Mouse (Mus musculus): ENCODE data around the gene Erc2. TPM values are rescaled to one million over a fixed set of nuclear protein-coding genes. Genes with fewer than 3 reads are reported as not detected.

Gene Erc2
- polyA plus RNA-seq, 1 experiment from 2014 or later, result 5.7 TPM

GRCm38 (mm10) chr14:28376208-28376805 lies 754.1 kb downstream of the Erc2 start:
- no peak overlapping the region for H3K4me2 ChIP-seq (ENCODE audit: low read depth, severe bottlenecking)
- no peaks in the 10 kb centered on the region for H3K9me3 ChIP-seq (ENCODE audit: control insufficient read depth, low read length)
- H3K9ac ChIP-seq (ENCODE audit: low read length), result 0 out of 2 replicates have a peak overlapping the region, but pooled peaks have one; percentile 22
- WGBS, result 36% methylated on average over 9 of the region's 9 CpGs
- peaks cover 11% of the 10 kb centered on the region for H3K4me1 ChIP-seq (ENCODE audit: control insufficient read depth, insufficient read depth, low read length)
- H3K4me3 ChIP-seq (ENCODE audit: low read depth, low read length), result no peak overlapping the region
- H3K27ac ChIP-seq (replicated peaks; ENCODE audit: low read depth, low read length), result peak overlapping the region; percentile 43
- ATAC-seq (ENCODE audit: insufficient number of reproducible peaks, low FRiP score, low TSS enrichment, low read depth) (no peak), DNase-seq (ENCODE audit: low spot score) (peak; percentile 32)
- H3K27me3 ChIP-seq (ENCODE audit: control insufficient read depth, insufficient read depth, low read length), result no peaks in the 10 kb centered on the region
- H3K36me3 ChIP-seq (ENCODE audit: control insufficient read depth, insufficient read depth, low read length), result no peaks in the 10 kb centered on the region

GRCm38 (mm10) chr14:28377519-28377918 lies 755.3 kb downstream of the Erc2 start:
- Histone ChIP-seq H3K4me1 (ENCODE audit: control insufficient read depth, insufficient read depth, low read length) (peaks cover 7% of the 10 kb centered on the region), H3K27me3 (ENCODE audit: control insufficient read depth, insufficient read depth, low read length) (no peaks in the 10 kb centered on the region), H3K4me3 (ENCODE audit: low read depth, low read length) (no peak overlapping the region), H3K36me3 (ENCODE audit: control insufficient read depth, insufficient read depth, low read length) (no peaks in the 10 kb centered on the region), H3K9ac (ENCODE audit: low read length) (no peak overlapping the region), H3K9me3 (ENCODE audit: control insufficient read depth, low read length) (no peaks in the 10 kb centered on the region), H3K4me2 (ENCODE audit: low read depth, severe bottlenecking) (no peak overlapping the region), H3K27ac (replicated peaks; ENCODE audit: low read depth, low read length) (no peak overlapping the region)
- ATAC-seq (ENCODE audit: insufficient number of reproducible peaks, low FRiP score, low TSS enrichment, low read depth) (no peak), DNase-seq (ENCODE audit: low spot score) (no peak)
- 73% methylated on average over 3 of the region's 3 CpGs for WGBS

GRCm38 (mm10) chr14:28380129-28380528 lies 757.9 kb downstream of the Erc2 start:
- ATAC-seq (ENCODE audit: insufficient number of reproducible peaks, low FRiP score, low TSS enrichment, low read depth) (no peak), DNase-seq (ENCODE audit: low spot score) (no peak)
- H3K4me2 ChIP-seq (ENCODE audit: low read depth, severe bottlenecking), result no peak overlapping the region
- H3K4me1 ChIP-seq (ENCODE audit: control insufficient read depth, insufficient read depth, low read length), result peaks cover 7% of the 10 kb centered on the region
- no peak overlapping the region for H3K9ac ChIP-seq (ENCODE audit: low read length)
- WGBS, result 87% methylated on average over 3 of the region's 3 CpGs
- H3K4me3 ChIP-seq (ENCODE audit: low read depth, low read length), result no peak overlapping the region
- H3K9me3 ChIP-seq (ENCODE audit: control insufficient read depth, low read length), result no peaks in the 10 kb centered on the region
- H3K27ac ChIP-seq (replicated peaks; ENCODE audit: low read depth, low read length), result no peak overlapping the region
- H3K27me3 ChIP-seq (ENCODE audit: control insufficient read depth, insufficient read depth, low read length), result no peaks in the 10 kb centered on the region
- H3K36me3 ChIP-seq (ENCODE audit: control insufficient read depth, insufficient read depth, low read length), result no peaks in the 10 kb centered on the region

GRCm38 (mm10) chr14:28381801-28382550 lies 759.7 kb downstream of the Erc2 start:
- Histone ChIP-seq H3K9ac (ENCODE audit: low read length) (no peak overlapping the region), H3K4me2 (ENCODE audit: low read depth, severe bottlenecking) (no peak overlapping the region), H3K27ac (replicated peaks; ENCODE audit: low read depth, low read length) (no peak overlapping the region), H3K36me3 (ENCODE audit: control insufficient read depth, insufficient read depth, low read length) (no peaks in the 10 kb centered on the region), H3K4me1 (ENCODE audit: control insufficient read depth, insufficient read depth, low read length) (peaks cover 3% of the 10 kb centered on the region; the same call in 1 of the 2 replicates), H3K4me3 (ENCODE audit: low read depth, low read length) (no peak overlapping the region), H3K27me3 (ENCODE audit: control insufficient read depth, insufficient read depth, low read length) (no peaks in the 10 kb centered on the region), H3K9me3 (ENCODE audit: control insufficient read depth, low read length) (no peaks in the 10 kb centered on the region)
- WGBS, result 50% methylated on average over 14 of the region's 14 CpGs
- DNase-seq (ENCODE audit: low spot score) (no peak), ATAC-seq (ENCODE audit: insufficient number of reproducible peaks, low FRiP score, low TSS enrichment, low read depth) (no peak)

- DNase-seq (ENCODE audit: low spot score), result no peak
- 87% methylated on average over 3 of the region's 3 CpGs for WGBS
- no peak for ATAC-seq (ENCODE audit: insufficient number of reproducible peaks, low FRiP score, low TSS enrichment, low read depth)
- Histone ChIP-seq H3K4me2 (ENCODE audit: low read depth, severe bottlenecking) (no peak overlapping the region), H3K27me3 (ENCODE audit: control insufficient read depth, insufficient read depth, low read length) (no peaks in the 10 kb centered on the region), H3K9me3 (ENCODE audit: control insufficient read depth, low read length) (no peaks in the 10 kb centered on the region), H3K4me1 (ENCODE audit: control insufficient read depth, insufficient read depth, low read length) (no peaks in the 10 kb centered on the region), H3K27ac (replicated peaks; ENCODE audit: low read depth, low read length) (no peak overlapping the region), H3K4me3 (ENCODE audit: low read depth, low read length) (no peak overlapping the region), H3K9ac (ENCODE audit: low read length) (no peak overlapping the region), H3K36me3 (ENCODE audit: control insufficient read depth, insufficient read depth, low read length) (no peaks in the 10 kb centered on the region)
These were observed 764.8 kb downstream of the Erc2 start for GRCm38 (mm10) chr14:28386815-28387607.

- Histone ChIP-seq H3K4me3 (ENCODE audit: low read depth, low read length) (no peak overlapping the region), H3K36me3 (ENCODE audit: control insufficient read depth, insufficient read depth, low read length) (no peaks in the 10 kb centered on the region), H3K27ac (replicated peaks; ENCODE audit: low read depth, low read length) (no peak overlapping the region), H3K4me1 (ENCODE audit: control insufficient read depth, insufficient read depth, low read length) (no peaks in the 10 kb centered on the region), H3K4me2 (ENCODE audit: low read depth, severe bottlenecking) (no peak overlapping the region), H3K9me3 (ENCODE audit: control insufficient read depth, low read length) (no peaks in the 10 kb centered on the region), H3K9ac (ENCODE audit: low read length) (no peak overlapping the region), H3K27me3 (ENCODE audit: control insufficient read depth, insufficient read depth, low read length) (no peaks in the 10 kb centered on the region)
- 76% methylated on average over 2 of the region's 2 CpGs for WGBS
- DNase-seq (ENCODE audit: low spot score), result peak; percentile 16
- ATAC-seq (ENCODE audit: insufficient number of reproducible peaks, low FRiP score, low TSS enrichment, low read depth), result no peak
These were observed 776.7 kb downstream of the Erc2 start for GRCm38 (mm10) chr14:28398915-28399314.

GRCm38 (mm10) chr14:28399897-28400296 lies 777.7 kb downstream of the Erc2 start:
- Histone ChIP-seq H3K4me3 (ENCODE audit: low read depth, low read length) (no peak overlapping the region), H3K36me3 (ENCODE audit: control insufficient read depth, insufficient read depth, low read length) (no peaks in the 10 kb centered on the region), H3K27me3 (ENCODE audit: control insufficient read depth, insufficient read depth, low read length) (no peaks in the 10 kb centered on the region), H3K9me3 (ENCODE audit: control insufficient read depth, low read length) (no peaks in the 10 kb centered on the region), H3K4me1 (ENCODE audit: control insufficient read depth, insufficient read depth, low read length) (no peaks in the 10 kb centered on the region), H3K27ac (replicated peaks; ENCODE audit: low read depth, low read length) (no peak overlapping the region), H3K9ac (ENCODE audit: low read length) (no peak overlapping the region), H3K4me2 (ENCODE audit: low read depth, severe bottlenecking) (no peak overlapping the region)
- DNase-seq (ENCODE audit: low spot score) (peak; percentile 16), ATAC-seq (ENCODE audit: insufficient number of reproducible peaks, low FRiP score, low TSS enrichment, low read depth) (no peak)
- WGBS, result 88% methylated on average over 9 of the region's 9 CpGs

- H3K4me3 ChIP-seq (ENCODE audit: low read depth, low read length), result no peak overlapping the region
- no peaks in the 10 kb centered on the region for H3K27me3 ChIP-seq (ENCODE audit: control insufficient read depth, insufficient read depth, low read length)
- no peaks in the 10 kb centered on the region for H3K9me3 ChIP-seq (ENCODE audit: control insufficient read depth, low read length)
- no peak overlapping the region for H3K27ac ChIP-seq (replicated peaks; ENCODE audit: low read depth, low read length)
- no peaks in the 10 kb centered on the region for H3K36me3 ChIP-seq (ENCODE audit: control insufficient read depth, insufficient read depth, low read length)
- 65% methylated on average over 5 of the region's 5 CpGs for WGBS
- ATAC-seq (ENCODE audit: insufficient number of reproducible peaks, low FRiP score, low TSS enrichment, low read depth) (no peak), DNase-seq (ENCODE audit: low spot score) (no peak)
- H3K4me2 ChIP-seq (ENCODE audit: low read depth, severe bottlenecking), result no peak overlapping the region
- H3K4me1 ChIP-seq (ENCODE audit: control insufficient read depth, insufficient read depth, low read length), result peaks cover 5% of the 10 kb centered on the region
- no peak overlapping the region for H3K9ac ChIP-seq (ENCODE audit: low read length)
These were observed 783.1 kb downstream of the Erc2 start for GRCm38 (mm10) chr14:28405277-28405840.
